Mouse (Mus musculus): ENCODE results near the gene Cdc25b. TPM values are rescaled to one million over a fixed set of nuclear protein-coding genes. Genes with fewer than 3 reads are reported as not detected.
A peak's percentile ranks its signal among the peaks of the same experiment; 100 is the strongest.

Gene Cdc25b
- polyA plus RNA-seq, 1 experiment = 73.8 TPM

DNA sequence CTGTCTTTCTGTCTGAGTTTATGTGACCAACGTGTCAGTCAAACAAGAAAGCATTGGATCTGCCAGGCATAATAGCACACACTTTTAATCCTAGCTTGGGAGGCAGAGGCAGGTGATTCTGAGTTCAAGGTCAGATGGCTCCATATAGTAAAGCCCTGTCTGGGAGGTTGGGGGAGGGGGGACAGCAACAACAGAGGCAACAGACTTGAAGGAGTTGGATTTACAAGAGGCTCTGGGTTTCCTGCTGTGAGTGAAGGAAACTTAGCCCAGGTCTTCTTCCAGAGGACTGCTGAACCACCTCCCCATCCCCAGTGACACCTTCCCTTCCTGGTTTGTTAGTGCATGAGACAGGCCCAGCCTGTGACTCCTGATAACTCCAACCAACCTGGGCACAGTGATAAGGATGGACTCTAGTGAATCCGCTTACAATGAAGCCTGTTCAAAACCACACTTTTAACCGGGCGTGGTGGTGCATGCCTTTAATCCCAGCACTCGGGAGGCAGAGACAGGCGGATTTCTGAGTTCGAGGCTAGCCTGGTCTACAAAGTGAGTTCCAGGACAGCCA lies 34.5 kb upstream of the Cdc25b start:
- Histone ChIP-seq H3K4me3 (ENCODE audit: insufficient read depth, poor library complexity, severe bottlenecking) (no peak overlapping the region), H3K79me3 (ENCODE audit: low read depth) (peaks cover 3% of the 10 kb centered on the region), H3K36me3 (ENCODE audit: control insufficient read depth, insufficient read depth) (peaks cover 61% of the 10 kb centered on the region), H3K27me3 (ENCODE audit: control insufficient read depth, insufficient read depth, insufficient read length) (no peaks in the 10 kb centered on the region), H3ac (ENCODE audit: control insufficient read depth, insufficient read length, low read depth) (no peak overlapping the region), H3K79me2 (ENCODE audit: control insufficient read depth, insufficient read depth) (peaks cover 8% of the 10 kb centered on the region)
- TF ChIP-seq FOSL1 (IDR thresholded peaks at IDR 0.05; ENCODE audit: insufficient read depth, low read length, poor library complexity, severe bottlenecking) = no peak
- TF ChIP-seq MYOG (IDR thresholded peaks at IDR 0.05; ENCODE audit: control insufficient read depth, extremely low read depth, insufficient read length) = no peak
- no peak for TF ChIP-seq USF1 (IDR thresholded peaks at IDR 0.05; ENCODE audit: low read depth)
- no peak for TF ChIP-seq MAX (IDR thresholded peaks at IDR 0.05)
- no peak for TF ChIP-seq CTCF (IDR thresholded peaks at IDR 0.05; ENCODE audit: control insufficient read depth, insufficient read depth, insufficient read length)
- TF ChIP-seq CEBPB (IDR thresholded peaks at IDR 0.05; ENCODE audit: low read depth) = no peak
- TF ChIP-seq MYOD1 (IDR thresholded peaks at IDR 0.05; ENCODE audit: control insufficient read depth, insufficient read length, low read depth) = no peak

GRCm38 (mm10) chr2:131154036-131154435 lies 32.7 kb upstream of the Cdc25b start:
- no peak overlapping the region for H3K4me3 ChIP-seq (ENCODE audit: insufficient read depth, poor library complexity, severe bottlenecking)
- H3ac ChIP-seq (ENCODE audit: control insufficient read depth, insufficient read length, low read depth) = no peak overlapping the region
- peaks cover 25% of the 10 kb centered on the region for H3K79me2 ChIP-seq (ENCODE audit: control insufficient read depth, insufficient read depth)
- TF ChIP-seq MAX (IDR thresholded peaks at IDR 0.05) (no peak), USF1 (IDR thresholded peaks at IDR 0.05; ENCODE audit: low read depth) (no peak), CTCF (IDR thresholded peaks at IDR 0.05; ENCODE audit: control insufficient read depth, insufficient read depth, insufficient read length) (no peak), MYOD1 (IDR thresholded peaks at IDR 0.05; ENCODE audit: control insufficient read depth, insufficient read length, low read depth) (no peak), MYOG (IDR thresholded peaks at IDR 0.05; ENCODE audit: control insufficient read depth, extremely low read depth, insufficient read length) (no peak), FOSL1 (IDR thresholded peaks at IDR 0.05; ENCODE audit: insufficient read depth, low read length, poor library complexity, severe bottlenecking) (no peak), CEBPB (IDR thresholded peaks at IDR 0.05; ENCODE audit: low read depth) (no peak)
- no peaks in the 10 kb centered on the region for H3K27me3 ChIP-seq (ENCODE audit: control insufficient read depth, insufficient read depth, insufficient read length)
- peaks cover 9% of the 10 kb centered on the region for H3K79me3 ChIP-seq (ENCODE audit: low read depth)
- peaks cover 48% of the 10 kb centered on the region for H3K36me3 ChIP-seq (ENCODE audit: control insufficient read depth, insufficient read depth)

GRCm38 (mm10) chr2:131156987-131157386 lies 29.8 kb upstream of the Cdc25b start:
- Histone ChIP-seq H3K36me3 (ENCODE audit: control insufficient read depth, insufficient read depth) (peaks cover 20% of the 10 kb centered on the region), H3K27me3 (ENCODE audit: control insufficient read depth, insufficient read depth, insufficient read length) (no peaks in the 10 kb centered on the region), H3K79me2 (ENCODE audit: control insufficient read depth, insufficient read depth) (peaks cover 33% of the 10 kb centered on the region), H3ac (ENCODE audit: control insufficient read depth, insufficient read length, low read depth) (no peak overlapping the region), H3K79me3 (ENCODE audit: low read depth) (peaks cover 10% of the 10 kb centered on the region), H3K4me3 (ENCODE audit: insufficient read depth, poor library complexity, severe bottlenecking) (no peak overlapping the region)
- no peak for TF ChIP-seq USF1 (IDR thresholded peaks at IDR 0.05; ENCODE audit: low read depth)

DNA sequence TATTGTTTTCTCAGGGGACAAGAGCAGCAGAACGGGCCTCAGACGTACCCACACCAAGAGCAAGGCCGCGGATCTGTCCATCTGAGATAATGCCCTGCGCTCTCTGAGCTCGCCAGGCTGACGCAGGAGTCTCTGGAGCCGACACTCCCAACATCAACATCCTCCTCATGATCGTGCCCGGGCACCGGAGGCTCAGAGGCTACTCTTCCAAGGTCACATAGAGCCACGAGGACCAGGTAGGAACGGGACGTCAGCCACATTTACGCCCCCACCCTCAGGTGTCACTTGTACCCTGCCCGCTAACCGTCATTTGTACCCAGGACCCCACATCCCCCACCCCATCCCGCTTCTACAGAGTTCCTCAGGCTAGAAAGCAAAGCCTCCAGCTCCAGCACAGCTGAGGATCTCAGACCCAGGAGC lies 27.2 kb upstream of the Cdc25b start:
- H3K4me3 ChIP-seq (ENCODE audit: insufficient read depth, poor library complexity, severe bottlenecking) = peak overlapping the region; percentile 88
- TF ChIP-seq USF1 (IDR thresholded peaks at IDR 0.05; ENCODE audit: low read depth) = no peak
- no peak for TF ChIP-seq FOSL1 (IDR thresholded peaks at IDR 0.05; ENCODE audit: insufficient read depth, low read length, poor library complexity, severe bottlenecking)
- no peak for TF ChIP-seq CTCF (IDR thresholded peaks at IDR 0.05; ENCODE audit: control insufficient read depth, insufficient read depth, insufficient read length)
- no peak for TF ChIP-seq CEBPB (IDR thresholded peaks at IDR 0.05; ENCODE audit: low read depth)
- no peak for TF ChIP-seq MYOD1 (IDR thresholded peaks at IDR 0.05; ENCODE audit: control insufficient read depth, insufficient read length, low read depth)
- no peak for TF ChIP-seq MYOG (IDR thresholded peaks at IDR 0.05; ENCODE audit: control insufficient read depth, extremely low read depth, insufficient read length)
- peaks cover 10% of the 10 kb centered on the region for H3K79me3 ChIP-seq (ENCODE audit: low read depth)

GRCm38 (mm10) chr2:131159938-131160581 lies 26.7 kb upstream of the Cdc25b start, which contains the start of gene 1700037H04Rik:
Gene 1700037H04Rik (minus strand): TSS chr2:131160081.
- Histone ChIP-seq H3K79me3 (ENCODE audit: low read depth) (peaks cover 10% of the 10 kb centered on the region), H3K27me3 (ENCODE audit: control insufficient read depth, insufficient read depth, insufficient read length) (no peaks in the 10 kb centered on the region), H3ac (ENCODE audit: control insufficient read depth, insufficient read length, low read depth) (peak within 1 kb of the TSS; percentile 68), H3K79me2 (ENCODE audit: control insufficient read depth, insufficient read depth) (peaks cover 33% of the 10 kb centered on the region), H3K36me3 (ENCODE audit: control insufficient read depth, insufficient read depth) (peaks cover 6% of the 10 kb centered on the region), H3K4me3 (ENCODE audit: insufficient read depth, poor library complexity, severe bottlenecking) (peak within 1 kb of the TSS; percentile 88)
- TF ChIP-seq USF1 (IDR thresholded peaks at IDR 0.05; ENCODE audit: low read depth) (peak; percentile 99), MYOD1 (IDR thresholded peaks at IDR 0.05; ENCODE audit: control insufficient read depth, insufficient read length, low read depth) (no peak), MAX (IDR thresholded peaks at IDR 0.05) (peak; percentile 98)

More for the DNA sequence above, 27.2 kb upstream of the Cdc25b start:
- Histone ChIP-seq H3ac (ENCODE audit: control insufficient read depth, insufficient read length, low read depth) (peak overlapping the region; percentile 68), H3K36me3 (ENCODE audit: control insufficient read depth, insufficient read depth) (peaks cover 11% of the 10 kb centered on the region), H3K79me2 (ENCODE audit: control insufficient read depth, insufficient read depth) (peaks cover 33% of the 10 kb centered on the region), H3K27me3 (ENCODE audit: control insufficient read depth, insufficient read depth, insufficient read length) (no peaks in the 10 kb centered on the region)

GRCm38 (mm10) chr2:131160671-131161111 lies 26.1 kb upstream of the Cdc25b start:
- TF ChIP-seq MYOG (IDR thresholded peaks at IDR 0.05; ENCODE audit: control insufficient read depth, extremely low read depth, insufficient read length) = no peak
- TF ChIP-seq FOSL1 (IDR thresholded peaks at IDR 0.05; ENCODE audit: insufficient read depth, low read length, poor library complexity, severe bottlenecking) = no peak
- Histone ChIP-seq H3K79me3 (ENCODE audit: low read depth) (peaks cover 10% of the 10 kb centered on the region), H3K27me3 (ENCODE audit: control insufficient read depth, insufficient read depth, insufficient read length) (no peaks in the 10 kb centered on the region), H3K4me3 (ENCODE audit: insufficient read depth, poor library complexity, severe bottlenecking) (peak overlapping the region; percentile 88), H3ac (ENCODE audit: control insufficient read depth, insufficient read length, low read depth) (peak overlapping the region; percentile 41), H3K79me2 (ENCODE audit: control insufficient read depth, insufficient read depth) (peaks cover 33% of the 10 kb centered on the region), H3K36me3 (ENCODE audit: control insufficient read depth, insufficient read depth) (peaks cover 4% of the 10 kb centered on the region)

Data from C2C12 (cell line).